Mouse (Mus musculus) lung, adult 2 months (tissue): Measurements from ENCODE around the gene Aco1. TPM values are rescaled to one million over a fixed set of nuclear protein-coding genes. Genes with fewer than 3 reads are reported as not detected.

ENCODE experiments used
- DNase-seq: peaks from one replicate; pipeline ENCODE4 v3.0.0; 2022
- H3K4me1 ChIP-seq: fragments of 200-500 bp; 2 replicates; pipeline ENCODE4 v1.6.1; 2011; ENCODE audit warnings: low read length; ENCODE audit not compliant: control insufficient read depth, insufficient read depth
- H3K4me3 ChIP-seq: fragments of 200-500 bp; replicated peaks from 2 replicates; pipeline ENCODE3; 2011; ENCODE audit warnings: low read depth, mild to moderate bottlenecking, control low read depth, low read length; ENCODE audit errors: extremely low read depth
- CTCF ChIP-seq: fragments of 200-500 bp; IDR thresholded peaks from 2 replicates; pipeline ENCODE4 v1.5.1; 2011; ENCODE audit warnings: mild to moderate bottlenecking, low read length, control low read depth; ENCODE audit not compliant: insufficient read depth
- POLR2A ChIP-seq: fragments of 200-500 bp; IDR thresholded peaks from 2 replicates; pipeline ENCODE4 v1.6.1; 2011; ENCODE audit warnings: low read depth, mild to moderate bottlenecking, control low read depth, low read length, borderline replicate concordance; ENCODE audit errors: extremely low read depth
- WGBS: fragments of 180-500 bp; shearing (Covaris S2); methylation state at CpG from one replicate; pipeline ENCODE4 v1.1.7; 2018; 5-methylcytosine and 5-hydroxymethylcytosine counted together
- polyA plus RNA-seq: library from polyadenylated mRNA; depleted of rRNA; stranded (reverse); fragments of >200 nt; gene quantifications from 2 replicates; pipeline ENCODE4 v1.2.3, GENCODE M21; 2012

The Aco1 gene
- polyA plus RNA-seq, 1 experiment, result 35.4 TPM

GRCm38 (mm10) chr4:40221876-40222585 lies 79.2 kb downstream of the Aco1 start:
- no peaks in the 10 kb centered on the region for H3K4me1 ChIP-seq
- WGBS, result 67% methylated on average over 21 of the region's 21 CpGs

GRCm38 (mm10) chr4:40226095-40226494 lies 83.2 kb downstream of the Aco1 start:
- H3K4me1 ChIP-seq, result no peaks in the 10 kb centered on the region
- no peak overlapping the region for H3K4me3 ChIP-seq
- 57% methylated on average over 5 of the region's 5 CpGs for WGBS
- no peak for TF ChIP-seq POLR2A
- no peak for DNase-seq

More at GRCm38 (mm10) chr4:40221876-40222585, 79.2 kb downstream of the Aco1 start:
- TF ChIP-seq POLR2A, result no peak
- TF ChIP-seq CTCF, result no peak
- no peak for DNase-seq
- no peak overlapping the region for H3K4me3 ChIP-seq

- DNase-seq, result no peak
- Histone ChIP-seq H3K4me3 (no peak overlapping the region), H3K4me1 (no peaks in the 10 kb centered on the region)
- 70% methylated on average over 11 of the region's 11 CpGs for WGBS
- TF ChIP-seq POLR2A (no peak), CTCF (no peak)
Measured at GRCm38 (mm10) chr4:40227131-40227530, 84.2 kb downstream of the Aco1 start.

- TF ChIP-seq POLR2A, result no peak
- TF ChIP-seq CTCF, result no peak
- DNase-seq, result no peak
- 90% methylated on average over 7 of the region's 7 CpGs for WGBS
- Histone ChIP-seq H3K4me3 (no peak overlapping the region), H3K4me1 (no peaks in the 10 kb centered on the region)
Measured at GRCm38 (mm10) chr4:40227886-40228285, 85.0 kb downstream of the Aco1 start.

- WGBS, result 91% methylated on average over 6 of the region's 6 CpGs
- no peaks in the 10 kb centered on the region for H3K4me1 ChIP-seq
- TF ChIP-seq CTCF (no peak), POLR2A (no peak)
- H3K4me3 ChIP-seq, result no peak overlapping the region
- no peak for DNase-seq
Measured at GRCm38 (mm10) chr4:40229723-40230122, 86.8 kb downstream of the Aco1 start.

GRCm38 (mm10) chr4:40233062-40233664 lies 90.3 kb downstream of the Aco1 start:
- TF ChIP-seq POLR2A (no peak), CTCF (no peak)
- Histone ChIP-seq H3K4me3 (no peak overlapping the region), H3K4me1 (peaks cover 2% of the 10 kb centered on the region; the same call in 1 of the 2 replicates)
- no peak for DNase-seq
- WGBS, result 90% methylated on average over 7 of the region's 7 CpGs

GRCm38 (mm10) chr4:40234256-40234655 lies 91.4 kb downstream of the Aco1 start:
- peaks cover 2% of the 10 kb centered on the region; the same call in 1 of the 2 replicates for H3K4me1 ChIP-seq
- no peak overlapping the region for H3K4me3 ChIP-seq
- TF ChIP-seq POLR2A, result no peak
- TF ChIP-seq CTCF, result no peak
- WGBS, result 78% methylated on average over 6 of the region's 6 CpGs
- no peak for DNase-seq

GRCm38 (mm10) chr4:40236829-40237228 lies 93.9 kb downstream of the Aco1 start:
- no peak for TF ChIP-seq CTCF
- no peak for TF ChIP-seq POLR2A
- DNase-seq, result no peak
- H3K4me3 ChIP-seq, result no peak overlapping the region
- peaks cover 6% of the 10 kb centered on the region for H3K4me1 ChIP-seq
- 71% methylated on average over 4 of the region's 4 CpGs for WGBS

- Histone ChIP-seq H3K4me3 (peak overlapping the region; percentile 92), H3K4me1 (peaks cover 6% of the 10 kb centered on the region)
- DNase-seq, result peak; percentile 67
- TF ChIP-seq POLR2A (no peak), CTCF (no peak)
- 1% methylated on average over 17 of the region's 17 CpGs for WGBS
Measured at GRCm38 (mm10) chr4:40238483-40239408, 95.9 kb downstream of the Aco1 start.
